Mouse (Mus musculus): ENCODE measurements around the gene Ttc9b. TPM values are rescaled to one million over a fixed set of nuclear protein-coding genes. Genes with fewer than 3 reads are reported as not detected.
A peak's percentile ranks its signal among the peaks of the same experiment; 100 is the strongest.

Ttc9b gene
- total RNA-seq, 2 experiments from 2014 or later, result 0.51 to 0.88 TPM

GRCm38 (mm10) chr7:27687836-27688235, 34.1 kb downstream of the Ttc9b start:
- no peak for DNase-seq

DNA sequence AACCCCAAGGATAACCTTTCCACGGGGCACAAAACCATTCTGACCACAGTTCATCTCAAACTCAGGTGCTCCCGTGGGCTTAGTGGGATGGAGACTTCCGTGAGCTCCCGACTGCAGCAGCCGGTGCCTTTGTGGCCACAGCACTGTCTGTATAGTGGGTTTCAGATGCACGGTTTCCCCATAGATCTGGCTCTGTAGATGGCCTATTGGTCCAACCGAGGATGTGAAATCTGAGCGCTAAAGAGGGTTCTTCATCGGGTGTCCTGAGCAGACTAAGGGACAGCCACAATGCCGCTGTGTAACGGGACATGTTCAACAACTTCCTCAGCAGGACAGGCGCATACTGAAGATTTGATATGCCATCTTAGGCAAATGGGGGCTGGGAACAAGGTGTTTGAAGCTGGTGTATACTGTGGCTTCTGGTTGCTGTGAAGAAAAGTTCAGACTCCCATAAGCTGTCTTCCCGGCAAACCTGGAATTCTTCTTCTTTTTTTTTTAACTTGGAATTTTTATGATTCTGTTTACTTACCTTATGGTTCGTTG, 34.6 kb downstream of the Ttc9b start:
- DNase-seq, result no peak

DNA sequence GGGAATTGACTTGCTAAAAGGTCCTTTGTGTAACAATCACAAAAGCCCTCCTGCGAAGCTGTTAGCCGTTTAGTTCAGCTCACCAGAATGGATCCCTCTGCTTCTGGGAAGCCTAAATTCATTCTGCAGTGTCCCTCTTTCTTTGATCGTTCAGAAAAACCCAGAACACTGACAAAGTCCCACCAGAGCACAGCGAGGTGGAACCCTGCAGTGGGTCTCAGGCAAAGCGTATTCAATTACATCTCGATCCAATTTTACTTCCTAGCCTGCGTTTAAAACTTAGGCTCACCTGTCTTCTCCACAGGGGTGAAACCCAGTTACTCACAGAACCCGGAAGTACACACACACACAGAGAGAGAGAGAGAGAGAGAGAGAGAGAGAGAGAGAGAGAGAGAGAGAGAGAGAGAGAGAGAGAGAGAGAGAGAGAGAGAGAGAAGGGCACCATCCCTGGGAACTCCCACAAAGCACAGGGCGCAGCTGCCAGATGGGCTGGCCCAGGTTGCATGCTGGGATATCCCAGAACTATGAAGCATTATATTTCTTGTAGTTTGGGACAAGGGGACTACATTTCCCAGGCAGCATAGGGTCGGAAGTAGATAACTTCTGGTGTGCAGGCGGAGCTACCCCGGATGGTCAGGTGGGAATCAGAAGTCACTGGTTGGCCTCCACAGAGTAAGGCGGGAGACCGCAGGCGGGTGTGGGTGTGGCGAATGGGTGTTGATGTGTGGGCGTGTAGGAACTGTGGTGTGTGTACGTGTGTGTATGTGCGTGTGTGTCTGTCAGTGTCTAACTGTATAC, 35.3 kb downstream of the Ttc9b start, which contains the start of gene Zfp607b:
Gene Zfp607b, plus strand, starts transcription at position 526 of the 798 bp plus-strand sequence.
- peak; percentile 90 for DNase-seq

DNA sequence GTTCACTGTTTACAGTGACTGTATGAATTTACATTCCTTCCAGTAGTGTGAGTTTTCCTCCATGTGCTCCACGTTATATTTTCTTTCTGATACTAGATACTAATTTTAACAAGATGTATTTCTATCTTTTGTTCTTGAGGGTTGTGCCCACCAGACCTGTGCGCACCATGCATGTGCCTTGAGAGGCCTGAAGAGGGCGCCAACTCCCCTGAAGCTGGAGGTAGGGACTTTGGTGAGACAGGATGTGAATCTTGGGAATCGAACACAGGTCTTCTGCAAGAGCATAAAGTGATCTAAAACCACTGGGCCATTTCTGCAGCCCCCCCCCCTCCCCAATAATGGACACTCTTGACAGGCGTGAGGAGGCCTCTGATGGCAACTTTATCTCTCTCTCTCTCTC, 37.4 kb downstream of the Ttc9b start:
- peak; percentile 41 for DNase-seq

GRCm38 (mm10) chr7:27696711-27697110, 43.0 kb downstream of the Ttc9b start:
- no peak for DNase-seq

Other genes starting within 250 kb of the Ttc9b start
- under 1 TPM; 0.70 to 0.81 TPM for gene Sptbn4, start 206.2 kb upstream of the Ttc9b start, total RNA-seq (2021)
- 10 to 100 TPM; 83.4 TPM for gene Blvrb, start 205.9 kb upstream of the Ttc9b start, total RNA-seq (2021)
- 10 to 100 TPM; 13.5 to 15.6 TPM for gene Sertad3, start 180.1 kb upstream of the Ttc9b start, total RNA-seq (2021)
- gene Sertad1, start 167.0 kb upstream of the Ttc9b start, total RNA-seq (2021), result 10 to 100 TPM; 19.0 to 27.9 TPM
- gene Prx, start 154.6 kb upstream of the Ttc9b start, total RNA-seq (2021), result 1 to 10 TPM; 3.3 to 5.1 TPM
- under 1 TPM; 0.24 to 0.67 TPM for gene Hipk4, start 130.6 kb upstream of the Ttc9b start, total RNA-seq (2021)
- gene Pld3, start 100.7 kb upstream of the Ttc9b start, total RNA-seq (2021), result 10 to 100 TPM; 84.0 to 86.6 TPM
- 10 to 100 TPM; 14.7 to 25.1 TPM for gene 2310022A10Rik, start 100.7 kb upstream of the Ttc9b start, total RNA-seq (2021)
- 100 to 1,000 TPM; 237 to 317 TPM for gene Akt2, start 62.4 kb upstream of the Ttc9b start, total RNA-seq (2021)
- gene Map3k10, start 20.7 kb downstream of the Ttc9b start, total RNA-seq (2021), result 10 to 100 TPM; 25.9 to 26.6 TPM
- gene Zfp607b, start 35.4 kb downstream of the Ttc9b start, total RNA-seq (2021), result 1 to 10 TPM; 1.3 to 1.8 TPM
- 10 to 100 TPM in 1 of 2 experiments, 1 to 10 TPM in 1; 9.9 to 16.0 TPM for gene Zfp60, start 77.5 kb downstream of the Ttc9b start, total RNA-seq (2021)
- 1 to 10 TPM; 6.5 to 8.9 TPM for gene Zfp626, start 153.3 kb downstream of the Ttc9b start, total RNA-seq (2021)
- gene Zfp59, start 184.7 kb downstream of the Ttc9b start, total RNA-seq (2021), result 1 to 10 TPM; 2.5 to 4.3 TPM
- 1 to 10 TPM; 4.5 to 6.7 TPM for gene Zfp607a, start 203.6 kb downstream of the Ttc9b start, total RNA-seq (2021)